Mouse (Mus musculus): ENCODE measurements at regions not wholly inside any gene's neighbourhood (a gene's known extent, or its start where the extent isn't known, plus 50 kb on each side); places are given as distances from the start of the nearest gene placed in this dataset.

DNA sequence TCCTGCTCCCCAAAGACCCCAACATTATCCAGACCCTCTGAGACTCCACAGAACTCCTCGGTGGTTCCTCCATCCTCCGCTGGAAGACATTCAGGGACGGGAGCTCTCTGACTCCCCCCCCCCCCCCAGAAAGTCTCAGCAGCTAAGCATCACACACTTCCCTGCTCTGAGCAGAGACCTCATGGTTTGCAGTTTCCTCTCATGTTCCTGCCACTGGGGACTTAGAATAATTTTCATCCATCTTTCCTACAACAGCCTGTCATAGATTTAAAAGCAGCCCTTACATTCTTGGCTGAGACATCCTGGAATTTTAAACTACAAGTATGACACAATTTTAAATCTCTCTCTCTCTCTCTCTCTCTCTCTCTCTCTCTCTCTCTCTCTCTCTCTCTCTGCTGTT is 69.2 kb downstream of the Gpr65 start:
- DNase-seq (ENCODE audit: low read depth, low spot score): no peak

DNA sequence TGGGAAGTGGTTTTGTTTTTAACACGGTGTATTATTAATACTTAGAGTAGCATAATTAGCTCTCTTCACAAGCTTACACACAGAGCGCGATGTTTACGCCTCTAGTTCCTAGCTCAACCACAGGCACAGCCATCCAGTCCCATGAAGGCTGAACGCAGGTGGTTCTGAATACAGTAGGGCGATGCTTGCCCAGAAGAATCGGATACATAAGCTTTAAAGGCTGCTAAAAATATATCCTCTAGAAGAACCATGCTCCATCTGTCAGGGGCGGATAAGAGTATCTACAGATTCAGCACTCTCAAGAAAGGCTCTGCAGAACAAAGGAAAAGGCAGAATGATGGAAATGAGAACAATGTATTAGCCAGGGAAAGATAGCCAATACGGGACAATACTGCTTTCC is 71.1 kb downstream of the Gpr65 start:
- DNase-seq (ENCODE audit: low read depth, low spot score): no peak

DNA sequence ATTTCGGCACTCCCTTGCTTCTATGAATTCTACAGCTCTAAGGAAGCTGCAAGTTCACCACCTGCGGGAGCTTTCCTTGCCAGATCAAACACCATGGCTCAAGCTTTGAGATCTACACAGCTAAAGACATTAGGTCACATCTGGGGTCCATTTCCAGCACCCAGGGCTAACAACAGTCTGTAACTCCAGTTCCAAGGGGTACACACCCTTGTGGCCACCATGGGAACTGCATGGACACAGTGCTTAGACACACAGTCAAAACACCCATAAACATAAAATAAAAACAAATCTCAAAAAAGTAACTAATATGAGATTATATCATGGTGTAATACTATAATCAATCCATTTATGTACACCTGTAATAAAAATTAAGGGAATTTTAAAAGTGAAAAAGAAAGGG is 73.7 kb downstream of the Gpr65 start:
- no peak for DNase-seq (ENCODE audit: low read depth, low spot score)

DNA sequence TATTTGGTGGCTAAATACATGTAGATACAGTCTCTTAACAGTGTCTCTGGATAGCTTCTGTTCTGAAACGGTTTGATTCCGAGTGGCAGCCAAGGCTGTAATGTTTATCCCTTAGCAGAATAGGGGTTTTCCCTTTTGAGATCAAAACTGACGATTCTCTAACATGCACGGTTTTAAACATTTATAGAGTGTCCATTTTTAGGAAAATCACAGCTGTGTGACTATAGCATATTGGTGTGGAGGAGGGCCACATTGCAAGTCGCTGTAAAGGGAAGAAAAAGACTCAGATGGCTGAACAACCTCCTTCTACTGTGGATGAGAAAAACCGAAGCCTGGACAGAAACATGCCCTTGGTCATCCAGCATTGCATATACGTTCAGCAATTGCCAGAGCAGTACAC is 75.2 kb downstream of the Gpr65 start:
- DNase-seq (ENCODE audit: low read depth, low spot score): no peak

DNA sequence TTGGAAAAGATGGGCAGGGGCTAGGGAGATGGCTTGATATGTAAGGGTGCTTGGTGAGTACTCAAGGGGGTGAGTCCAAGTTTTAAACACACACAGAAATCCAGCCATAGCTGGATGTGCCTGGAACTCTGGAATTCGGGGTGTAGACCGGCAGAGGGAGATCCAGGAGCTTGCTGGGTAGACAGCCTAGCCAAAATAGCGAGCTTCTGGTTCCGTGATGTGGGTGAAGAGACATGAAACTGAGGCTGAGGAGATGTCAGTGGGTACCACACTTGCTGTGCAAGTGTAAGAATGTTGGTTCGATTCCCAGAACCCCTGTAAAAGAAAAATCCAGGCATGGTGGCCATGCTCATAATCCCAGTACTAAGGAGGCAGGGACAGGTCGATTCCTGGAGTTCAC is 78.6 kb downstream of the Gpr65 start:
- DNase-seq (ENCODE audit: low read depth, low spot score): no peak

DNA sequence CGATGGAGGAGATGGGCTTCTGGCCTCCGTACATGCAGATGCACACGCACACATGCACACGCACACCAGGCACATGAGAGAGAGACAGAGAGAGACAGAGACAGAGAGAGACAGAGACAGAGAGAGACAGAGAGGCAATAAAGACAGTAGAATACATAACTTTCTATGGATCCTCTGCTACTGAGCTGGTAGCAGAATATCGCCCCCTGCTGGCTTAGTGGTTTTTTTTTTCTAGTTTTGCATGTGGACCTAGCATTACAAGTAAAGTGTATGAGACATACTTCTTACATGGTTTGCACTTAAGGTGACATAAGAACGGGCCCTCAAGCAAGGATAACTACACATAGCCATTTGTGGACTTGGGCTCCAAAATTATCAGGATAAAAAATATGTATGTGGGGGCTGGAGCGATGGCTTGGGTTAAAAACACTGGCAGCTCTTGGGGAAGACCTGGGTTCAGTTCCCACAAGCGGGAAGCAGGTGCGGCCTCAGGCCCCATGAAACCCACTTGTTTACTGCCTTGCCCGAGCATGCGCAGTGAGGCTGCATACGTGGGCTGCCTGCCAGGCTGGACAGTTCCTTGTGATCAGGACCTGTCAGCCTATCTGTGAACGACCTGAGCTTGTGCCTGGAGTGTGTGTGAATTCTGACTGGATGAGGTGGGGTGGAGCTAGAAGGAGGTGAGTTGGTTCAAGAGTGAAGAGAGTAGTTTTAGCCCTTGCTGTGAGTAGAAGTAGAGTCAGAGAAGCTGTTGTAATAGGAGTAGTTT is 79.3 kb downstream of the Gpr65 start:
- peak; percentile 34 for DNase-seq (ENCODE audit: low read depth, low spot score)

DNA sequence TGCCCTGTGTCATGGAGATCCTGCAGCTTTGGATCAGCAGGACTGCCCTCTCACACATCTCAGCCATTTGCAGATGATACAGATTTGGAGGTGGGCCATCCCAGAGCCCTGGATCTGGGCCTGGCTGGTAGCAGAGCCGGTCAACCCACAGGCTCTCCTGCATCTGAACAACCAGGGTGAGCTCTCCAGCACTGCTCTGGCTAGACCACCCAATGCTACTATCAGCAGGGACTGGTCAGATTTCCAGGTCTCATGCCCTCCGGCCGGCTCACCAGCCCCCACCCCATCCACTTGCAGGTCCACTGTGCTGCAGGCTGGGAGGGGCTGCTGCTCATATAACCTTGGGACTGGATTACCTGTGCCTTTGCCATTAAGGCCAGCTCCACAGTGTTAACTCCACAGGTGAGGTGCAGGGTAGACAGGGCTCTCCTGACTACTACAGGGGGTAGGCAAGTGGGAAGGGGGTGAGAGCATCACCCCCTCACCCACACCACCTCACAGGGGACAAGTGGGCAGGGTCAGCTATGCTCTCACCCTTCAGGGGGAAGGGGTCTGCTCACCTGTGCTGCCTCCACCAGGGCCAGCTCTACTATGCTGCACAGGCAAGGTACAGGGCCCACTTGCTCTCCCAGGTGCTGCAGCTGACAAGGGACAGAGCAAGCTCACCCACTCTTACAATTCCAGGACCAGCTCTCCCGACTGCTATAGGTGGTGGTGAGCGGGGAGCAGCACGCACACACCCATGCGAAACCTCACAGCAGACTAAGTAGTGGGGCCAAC is 81.6 kb downstream of the Gpr65 start:
- no peak for DNase-seq (ENCODE audit: low read depth, low spot score)

DNA sequence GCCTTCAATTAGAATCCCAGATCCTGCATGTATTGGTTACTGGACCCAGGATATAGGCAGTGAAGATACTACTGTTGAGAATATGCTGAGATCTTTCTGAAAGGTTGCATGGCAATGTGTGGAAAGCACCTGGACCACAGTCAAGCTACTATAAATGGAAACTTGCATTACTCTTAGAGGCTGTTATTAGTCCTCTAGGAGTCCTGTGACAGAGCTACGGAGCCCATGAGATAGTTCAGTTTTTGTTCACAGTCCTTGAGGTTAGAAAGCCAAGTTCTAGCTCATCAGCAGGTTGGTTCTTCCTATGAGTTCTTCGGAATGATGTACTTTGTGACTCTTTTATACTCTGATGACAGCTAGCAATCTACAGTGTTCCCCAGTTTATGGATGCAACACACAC is 84.0 kb downstream of the Gpr65 start:
- no peak for DNase-seq (ENCODE audit: low read depth, low spot score)

DNA sequence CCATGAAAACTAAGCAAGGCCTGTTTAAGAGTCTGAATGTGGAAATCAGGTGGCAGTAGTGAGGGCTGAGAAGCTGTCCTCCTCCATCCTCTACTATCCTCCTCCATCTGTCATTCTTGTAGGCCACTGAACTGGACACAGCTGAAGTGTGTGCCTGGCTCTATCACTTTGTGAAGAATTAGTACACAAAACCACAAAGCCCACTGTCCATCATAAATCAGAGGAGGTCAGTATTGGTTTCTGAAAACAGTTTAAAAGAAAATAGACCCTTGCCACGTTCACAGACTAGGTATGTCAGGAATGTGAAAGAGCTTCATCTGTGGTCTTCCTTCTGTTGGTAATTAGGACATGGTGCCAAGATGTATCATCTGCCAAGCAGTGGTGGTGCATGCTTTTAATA is 86.1 kb downstream of the Gpr65 start:
- DNase-seq (ENCODE audit: low read depth, low spot score): no peak

DNA sequence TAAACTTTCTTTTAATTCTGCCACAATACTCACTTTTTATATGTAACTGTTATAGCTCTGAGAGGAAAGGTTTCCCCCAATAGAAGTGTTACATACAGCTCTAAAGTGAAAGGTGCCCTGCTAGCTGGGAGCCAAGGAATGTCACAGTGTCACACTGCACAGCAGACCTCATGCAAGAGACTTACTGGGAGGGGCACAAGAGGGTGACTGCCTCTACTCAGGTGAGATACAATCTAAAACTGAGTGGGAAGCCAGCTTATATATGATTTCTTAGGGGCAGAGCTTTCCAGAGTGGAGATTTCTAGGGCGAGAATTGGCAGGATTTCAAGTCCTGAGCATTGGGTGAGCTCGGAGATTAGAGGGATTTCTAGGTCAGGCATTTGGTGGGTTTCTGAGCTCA is 99.1 kb downstream of the Gpr65 start:
- no peak for DNase-seq (ENCODE audit: low read depth, low spot score)

DNA sequence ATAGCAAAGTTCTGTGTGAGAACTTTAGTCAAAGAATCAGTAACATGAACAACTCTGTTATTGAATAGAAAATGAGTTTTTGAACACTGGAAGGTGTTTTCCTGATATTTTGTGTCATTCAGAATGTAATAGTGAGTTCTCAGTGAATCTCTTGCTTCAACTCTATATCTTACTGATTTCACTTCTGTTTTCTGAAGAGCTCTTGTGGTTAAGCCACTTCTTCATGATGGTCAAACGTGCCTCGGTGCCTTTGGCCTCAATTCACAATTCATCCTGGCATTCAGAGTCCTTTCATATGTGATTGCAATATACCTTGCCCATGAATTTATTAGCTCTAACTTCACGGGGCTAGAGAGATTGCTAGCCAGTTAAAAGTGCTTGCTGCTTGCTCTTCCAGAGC is 102.3 kb downstream of the Gpr65 start:
- DNase-seq (ENCODE audit: low read depth, low spot score): no peak

DNA sequence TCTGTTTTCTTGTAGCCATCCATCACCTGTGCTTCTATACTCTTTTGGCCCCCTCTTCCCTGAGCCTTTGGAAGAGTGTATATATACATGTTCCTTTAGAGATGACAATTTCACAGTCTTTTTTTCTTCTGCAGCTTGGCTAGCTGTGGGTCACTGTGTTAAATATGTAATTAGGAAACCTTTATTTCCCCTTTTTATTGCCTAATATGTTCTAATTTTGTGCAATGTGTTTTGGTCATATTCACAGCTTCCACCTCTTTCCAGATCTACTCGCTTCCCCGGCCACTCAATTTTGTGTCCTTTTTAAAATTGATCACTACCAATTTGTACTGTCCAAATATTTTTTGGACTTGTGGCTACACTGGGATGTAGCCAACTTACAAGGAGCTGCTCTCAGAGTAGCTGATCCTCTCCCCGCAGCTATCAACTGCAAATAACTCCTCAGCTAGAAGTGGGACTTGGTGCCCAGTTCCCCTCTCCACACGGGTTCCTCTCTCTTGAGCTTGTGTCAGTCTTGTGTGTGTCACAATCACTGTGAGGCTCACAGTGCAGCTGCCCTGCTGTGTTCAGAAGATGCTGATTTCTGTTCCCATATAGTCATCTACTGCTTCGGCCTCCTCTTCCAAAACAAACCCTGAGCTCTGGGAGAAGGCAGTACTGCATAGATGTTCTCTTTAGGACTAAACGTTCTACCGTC is 106.9 kb downstream of the Gpr65 start:
- DNase-seq (ENCODE audit: low read depth, low spot score): no peak
